In genomic region chr19:6241274-6242107, GRCm38 (mm10) we compare ENCODE assay signal across 8 mouse cellular contexts. TPM values are rescaled to one million over a fixed set of nuclear protein-coding genes. Genes with fewer than 3 reads are reported as not detected.
DNase-seq lines count a peak whose midpoint lies in the region; ATAC-seq lines count a peak whose summit lies in the region.

Gene Atg2a, plus strand, starts transcription at chr19:6241668.

- peak within 1 kb of the TSS; percentile 65 for H3K4me2 ChIP-seq in hindbrain, embryonic 16.5 days (ENCODE audit: low read length)

- WGBS in hindbrain, embryonic 16.5 days, result 0% methylated on average over 55 of the region's 55 CpGs
- WGBS in macrophage (ENCODE audit: missing documents), result under 1% methylated on average over 55 of the region's 55 CpGs

- ATAC-seq in hindbrain, embryonic 16.5 days, result peak; percentile 96

- peak within 1 kb of the TSS; percentile 73; the same call in 1 of the 2 replicates for H3K27ac ChIP-seq in hindbrain, embryonic 16.5 days (ENCODE audit: low read depth, low read length)
- peak within 1 kb of the TSS; percentile 58 for H3K27ac ChIP-seq in macrophage

- H3K27me3 ChIP-seq in hindbrain, embryonic 16.5 days (replicated peaks; ENCODE audit: control insufficient read depth, insufficient read depth, low read length), result no peaks in the 10 kb centered on the region

- peak; percentile 96 for DNase-seq in WW6 (ENCODE audit: low read depth, low spot score)
- DNase-seq in cerebellum, postnatal 4 days (ENCODE audit: low spot score in 2 of 2), result peak; percentile 94 to 97
- DNase-seq in gastrocnemius, adult 18-20 months (ENCODE audit: low spot score), result peak; percentile 98
- DNase-seq in left cerebral cortex, adult 18-20 months (ENCODE audit: low spot score in 2 of 2), result peak; percentile 97
- DNase-seq in right cerebral cortex, adult 18-20 months, result peak; percentile 98
- peak; percentile 96 for DNase-seq in urinary bladder, postnatal 10 days (ENCODE audit: low spot score)

- H3K4me1 ChIP-seq in hindbrain, embryonic 16.5 days (ENCODE audit: control insufficient read depth, insufficient read depth, low read depth, low read length), result peaks cover 13% of the 10 kb centered on the region

- peak within 1 kb of the TSS; percentile 95 for H3K9ac ChIP-seq in hindbrain, embryonic 16.5 days (ENCODE audit: low read depth, low read length)

- H3K4me3 ChIP-seq in hindbrain, embryonic 16.5 days (ENCODE audit: low read length), result peak within 1 kb of the TSS; percentile 94
- H3K4me3 ChIP-seq in macrophage (ENCODE audit: inconsistent target), result peak within 1 kb of the TSS; percentile 77

- H3K36me3 ChIP-seq in hindbrain, embryonic 16.5 days (ENCODE audit: control insufficient read depth, insufficient read depth, low read length), result peaks cover 8% of the 10 kb centered on the region
- H3K36me3 ChIP-seq in macrophage (ENCODE audit: inconsistent target), result peaks cover 22% of the 10 kb centered on the region

- H3K9me3 ChIP-seq in hindbrain, embryonic 16.5 days (ENCODE audit: control insufficient read depth, low read length), result no peaks in the 10 kb centered on the region

- peaks cover 14% of the 10 kb centered on the region; the same call in 1 of the 2 replicates for H3K79me2 ChIP-seq in macrophage (ENCODE audit: inconsistent target)

RNA-seq across cellular contexts. Expression of gene Atg2a, which starts in this region (rescaled TPM):
- total RNA-seq in gastrocnemius, adult 18-20 months (2021), result 10 to 100 TPM; 16.7 to 20.0 TPM
- polyA plus RNA-seq in hindbrain, embryonic 16.5 days (2015; fragmentation: Nextera tagmentation; extraction: Ambion mirVana), result 11.7 and 16.7 TPM in 2 replicates
- 10 to 100 TPM; 31.5 to 33.9 TPM for total RNA-seq in left cerebral cortex, adult 18-20 months (2021)
- 100 to 1,000 TPM in 4 of 26 experiments, 10 to 100 TPM in 22; 17.5 to 129 (median 52.1) TPM for total RNA-seq in macrophage (2018; cell fraction: chromatin; rRNA removed)
- 10 to 100 TPM in 23 of 26 experiments, 1 to 10 TPM in 3; 8.3 to 21.6 (median 12.5) TPM for total RNA-seq in macrophage (2018; cell fraction: cytosol; rRNA removed)
- 10 to 100 TPM; 14.1 to 89.1 (median 25.2) TPM for total RNA-seq in macrophage (2018; cell fraction: nucleus; rRNA removed)
- 8.9 to 17.0 TPM (median 9.9 TPM) in 3 replicates for polyA plus RNA-seq in macrophage (2018)

Comparison
In these comparisons a context has a peak if more than half of its experiments do, and no peak if none do; other contexts are left out.
1. Peak in every context shown above with its lines: DNase-seq, ATAC-seq, H3K4me3 ChIP-seq and H3K27ac ChIP-seq.